Mouse (Mus musculus) testis, adult 2 months (tissue): ENCODE data around the gene Hist1h2bg.

Experiments
- CTCF ChIP-seq: fragments of 200-500 bp; IDR thresholded peaks from 2 replicates; pipeline ENCODE4 v1.5.1; 2012; ENCODE audit warnings: low read depth, mild to moderate bottlenecking, inconsistent platforms, low read length, moderate library complexity; ENCODE audit not compliant: control insufficient read depth, insufficient read depth, insufficient replicate concordance
- POLR2A ChIP-seq: fragments of 200-500 bp; IDR thresholded peaks from 2 replicates; pipeline ENCODE4 v1.6.1; 2012; ENCODE audit warnings: low read depth, mild to moderate bottlenecking, inconsistent platforms, low read length, moderate library complexity; ENCODE audit not compliant: control insufficient read depth

DNA sequence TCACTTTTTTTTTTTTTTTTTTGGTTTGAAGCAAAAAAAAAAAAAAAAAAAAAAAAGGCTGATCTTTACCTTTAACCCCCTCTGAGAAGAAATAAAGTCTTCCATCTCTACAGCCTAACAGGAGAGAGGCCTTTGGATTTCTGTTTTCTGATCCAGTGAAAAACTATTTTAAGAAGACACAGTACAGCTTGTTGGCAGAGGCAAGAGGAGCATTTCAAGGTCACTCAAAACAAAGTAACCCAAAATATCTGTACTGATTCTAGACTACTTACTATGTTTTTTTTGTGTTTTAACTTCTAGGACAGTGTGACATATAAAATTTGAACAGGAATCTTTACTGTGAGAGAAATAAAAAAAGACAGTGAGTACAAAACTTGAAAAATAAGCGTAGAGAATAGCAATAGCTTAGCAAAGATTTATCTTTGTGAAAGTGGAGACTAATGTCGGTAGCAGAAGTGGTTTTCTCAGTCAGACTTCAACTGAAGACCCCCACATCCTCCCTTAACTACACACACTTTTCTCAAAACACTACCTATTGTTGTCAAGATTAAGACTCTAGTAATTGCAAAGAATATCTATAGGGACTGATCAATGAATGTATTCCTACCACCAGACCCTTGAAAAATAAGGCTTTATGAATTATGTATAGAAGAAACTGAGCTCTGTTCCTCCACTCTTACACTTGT lies 41.6 kb upstream of the Hist1h2bg start:
- TF ChIP-seq CTCF: no peak
- no peak for TF ChIP-seq POLR2A
